Mouse (Mus musculus): ENCODE measurements at regions not wholly inside any gene's neighbourhood (a gene's known extent, or its start where the extent isn't known, plus 50 kb on each side); places are given as distances from the start of the nearest gene placed in this dataset.

DNA sequence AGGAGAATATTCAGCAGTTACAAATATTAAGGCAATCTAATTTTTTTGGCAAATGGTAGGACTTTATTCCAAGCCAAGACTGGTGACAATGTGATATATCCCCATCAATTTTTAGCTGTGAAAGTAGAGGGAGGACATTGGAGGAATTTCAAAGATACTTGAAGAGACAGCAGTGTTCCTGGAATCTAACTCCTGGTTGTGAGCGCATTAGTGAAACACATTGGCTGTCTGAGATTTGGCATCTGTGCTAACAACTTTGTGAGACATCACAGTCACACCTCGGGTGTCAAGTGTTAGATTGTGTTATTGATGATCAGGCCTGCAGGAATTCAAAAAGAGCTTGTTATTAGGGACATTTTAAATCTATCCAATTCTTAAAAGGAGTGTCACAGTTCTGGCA lies 71.3 kb upstream of the Peli1 start:
- Histone ChIP-seq H3K4me3 (ENCODE audit: insufficient read depth, low read length) (no peak overlapping the region), H3K4me1 (ENCODE audit: control insufficient read depth, insufficient read depth, low read length) (no peaks in the 10 kb centered on the region), H3K27ac (ENCODE audit: insufficient read depth, low read length) (no peak overlapping the region)
- TF ChIP-seq CTCF (IDR thresholded peaks at IDR 0.05; ENCODE audit: borderline replicate concordance, insufficient read depth, low read length) (no peak), POLR2A (IDR thresholded peaks at IDR 0.05; ENCODE audit: low read depth, low read length) (no peak)

- TF ChIP-seq CTCF (IDR thresholded peaks at IDR 0.05; ENCODE audit: borderline replicate concordance, insufficient read depth, low read length) (no peak), POLR2A (IDR thresholded peaks at IDR 0.05; ENCODE audit: low read depth, low read length) (no peak)
- no peak overlapping the region for H3K27ac ChIP-seq (ENCODE audit: insufficient read depth, low read length)
- H3K4me3 ChIP-seq (ENCODE audit: insufficient read depth, low read length): no peak overlapping the region
- H3K4me1 ChIP-seq (ENCODE audit: control insufficient read depth, insufficient read depth, low read length): no peaks in the 10 kb centered on the region
Observed at GRCm38 (mm10) chr11:21024111-21024510, 67.0 kb upstream of the Peli1 start.

GRCm38 (mm10) chr11:21024521-21024920 lies 66.6 kb upstream of the Peli1 start:
- no peak overlapping the region for H3K4me3 ChIP-seq (ENCODE audit: insufficient read depth, low read length)
- H3K4me1 ChIP-seq (ENCODE audit: control insufficient read depth, insufficient read depth, low read length): no peaks in the 10 kb centered on the region
- no peak overlapping the region for H3K27ac ChIP-seq (ENCODE audit: insufficient read depth, low read length)
- TF ChIP-seq CTCF (IDR thresholded peaks at IDR 0.05; ENCODE audit: borderline replicate concordance, insufficient read depth, low read length) (no peak), POLR2A (IDR thresholded peaks at IDR 0.05; ENCODE audit: low read depth, low read length) (no peak)

GRCm38 (mm10) chr11:21027299-21027698 lies 63.8 kb upstream of the Peli1 start:
- no peak overlapping the region for H3K27ac ChIP-seq (ENCODE audit: insufficient read depth, low read length)
- TF ChIP-seq POLR2A (IDR thresholded peaks at IDR 0.05; ENCODE audit: low read depth, low read length): no peak
- TF ChIP-seq CTCF (IDR thresholded peaks at IDR 0.05; ENCODE audit: borderline replicate concordance, insufficient read depth, low read length): no peak
- no peaks in the 10 kb centered on the region for H3K4me1 ChIP-seq (ENCODE audit: control insufficient read depth, insufficient read depth, low read length)
- H3K4me3 ChIP-seq (ENCODE audit: insufficient read depth, low read length): no peak overlapping the region

DNA sequence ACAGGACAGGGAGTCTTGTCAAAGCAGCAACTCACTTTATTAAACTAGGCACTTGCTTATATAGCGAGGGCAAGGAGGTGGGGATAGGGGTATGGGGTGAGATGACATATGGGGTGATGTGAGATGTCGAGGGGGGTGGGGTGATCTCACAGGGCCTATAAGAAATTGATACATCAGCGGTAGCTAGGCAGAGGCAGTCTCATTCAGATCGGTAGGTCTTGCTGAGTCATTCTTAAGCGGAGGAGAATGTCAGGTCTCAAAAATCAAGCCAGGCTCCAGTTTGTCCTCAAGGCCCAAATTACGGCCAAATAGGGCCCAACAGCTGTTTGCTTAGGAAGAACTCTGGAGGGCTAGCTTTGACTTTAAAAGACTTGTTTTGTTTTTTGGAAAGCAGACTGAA lies 60.7 kb upstream of the Peli1 start:
- Histone ChIP-seq H3K27ac (ENCODE audit: insufficient read depth, low read length) (no peak overlapping the region), H3K4me1 (ENCODE audit: control insufficient read depth, insufficient read depth, low read length) (0 out of 2 replicates have a peak, but pooled peaks cover 4% of the 10 kb centered on the region), H3K4me3 (ENCODE audit: insufficient read depth, low read length) (no peak overlapping the region)
- no peak for TF ChIP-seq CTCF (IDR thresholded peaks at IDR 0.05; ENCODE audit: borderline replicate concordance, insufficient read depth, low read length)
- TF ChIP-seq POLR2A (IDR thresholded peaks at IDR 0.05; ENCODE audit: low read depth, low read length): no peak

GRCm38 (mm10) chr11:21031816-21032215 lies 59.3 kb upstream of the Peli1 start:
- TF ChIP-seq POLR2A (IDR thresholded peaks at IDR 0.05; ENCODE audit: low read depth, low read length) (no peak), CTCF (IDR thresholded peaks at IDR 0.05; ENCODE audit: borderline replicate concordance, insufficient read depth, low read length) (no peak)
- no peak overlapping the region for H3K4me3 ChIP-seq (ENCODE audit: insufficient read depth, low read length)
- 0 out of 2 replicates have a peak, but pooled peaks cover 4% of the 10 kb centered on the region for H3K4me1 ChIP-seq (ENCODE audit: control insufficient read depth, insufficient read depth, low read length)
- H3K27ac ChIP-seq (ENCODE audit: insufficient read depth, low read length): no peak overlapping the region

DNA sequence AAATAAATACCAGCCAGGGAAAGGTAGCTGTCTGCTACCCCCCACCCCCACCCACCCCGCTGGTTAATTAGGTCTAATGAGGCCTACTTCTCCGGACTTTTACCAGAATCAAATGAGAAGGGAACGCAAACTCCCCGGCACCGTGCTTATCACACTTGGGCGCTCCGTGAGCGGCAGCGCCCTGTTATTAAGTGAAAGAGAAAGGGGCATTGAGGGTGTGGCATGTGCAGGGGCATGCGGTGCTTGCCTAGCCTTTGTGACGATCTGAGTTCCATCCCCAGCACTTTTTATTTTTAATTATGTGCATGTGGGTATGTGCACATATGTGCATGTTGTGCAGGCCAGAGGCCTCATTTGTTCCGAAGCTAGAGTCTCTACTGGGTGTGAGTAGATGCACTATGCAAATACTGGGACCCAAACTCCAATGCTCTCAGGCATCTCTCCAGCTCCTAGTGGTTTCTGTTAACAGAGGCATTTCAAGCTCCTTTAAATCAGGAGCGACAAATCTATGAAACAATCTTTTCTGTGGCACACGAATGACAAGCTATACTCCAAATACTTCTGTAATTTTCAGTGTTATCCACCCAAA lies 57.8 kb upstream of the Peli1 start:
- TF ChIP-seq CTCF (IDR thresholded peaks at IDR 0.05; ENCODE audit: borderline replicate concordance, insufficient read depth, low read length) (no peak), POLR2A (IDR thresholded peaks at IDR 0.05; ENCODE audit: low read depth, low read length) (no peak)
- Histone ChIP-seq H3K4me3 (ENCODE audit: insufficient read depth, low read length) (no peak overlapping the region), H3K4me1 (ENCODE audit: control insufficient read depth, insufficient read depth, low read length) (0 out of 2 replicates have a peak, but pooled peaks cover 4% of the 10 kb centered on the region), H3K27ac (ENCODE audit: insufficient read depth, low read length) (no peak overlapping the region)

DNA sequence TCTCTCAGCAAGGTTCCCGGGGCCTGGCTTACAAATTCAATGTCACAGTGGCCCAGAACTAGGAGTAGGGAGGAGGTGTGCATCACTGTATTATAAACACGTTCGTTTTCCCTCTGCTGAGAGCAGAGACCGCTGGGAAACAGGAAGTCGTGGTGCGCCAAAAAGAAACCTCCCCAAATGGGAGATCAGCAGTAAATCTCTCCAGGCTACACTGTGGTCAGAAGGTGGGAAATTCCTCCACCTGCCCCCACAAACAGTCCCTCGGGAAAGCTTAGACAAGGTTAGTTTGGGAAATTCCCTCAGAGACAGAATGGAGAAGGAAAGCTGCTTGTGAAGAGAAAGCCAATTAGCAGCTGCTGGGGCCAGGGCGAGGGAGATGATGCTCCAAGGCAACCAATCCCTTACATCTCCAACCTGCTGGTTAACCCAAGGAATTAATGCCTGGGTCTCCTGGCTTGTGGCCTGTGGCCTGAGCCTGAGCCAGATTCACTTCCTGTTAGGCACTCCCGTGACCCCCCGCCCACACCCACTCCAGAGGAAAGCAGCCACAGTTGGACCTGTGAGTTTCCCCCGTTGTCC lies 57.2 kb upstream of the Peli1 start:
- Histone ChIP-seq H3K27ac (ENCODE audit: insufficient read depth, low read length) (no peak overlapping the region), H3K4me3 (ENCODE audit: insufficient read depth, low read length) (no peak overlapping the region), H3K4me1 (ENCODE audit: control insufficient read depth, insufficient read depth, low read length) (0 out of 2 replicates have a peak, but pooled peaks cover 4% of the 10 kb centered on the region)
- TF ChIP-seq CTCF (IDR thresholded peaks at IDR 0.05; ENCODE audit: borderline replicate concordance, insufficient read depth, low read length): no peak
- no peak for TF ChIP-seq POLR2A (IDR thresholded peaks at IDR 0.05; ENCODE audit: low read depth, low read length)

- TF ChIP-seq CTCF (IDR thresholded peaks at IDR 0.05; ENCODE audit: borderline replicate concordance, insufficient read depth, low read length) (no peak), POLR2A (IDR thresholded peaks at IDR 0.05; ENCODE audit: low read depth, low read length) (no peak)
- Histone ChIP-seq H3K27ac (ENCODE audit: insufficient read depth, low read length) (no peak overlapping the region), H3K4me1 (ENCODE audit: control insufficient read depth, insufficient read depth, low read length) (0 out of 2 replicates have a peak, but pooled peaks cover 4% of the 10 kb centered on the region), H3K4me3 (ENCODE audit: insufficient read depth, low read length) (no peak overlapping the region)
Observed at GRCm38 (mm10) chr11:21036161-21036916, 54.8 kb upstream of the Peli1 start.
